Mouse (Mus musculus) spleen, adult 2 months (tissue): ENCODE results near the gene Klhl5. TPM values are rescaled to one million over a fixed set of nuclear protein-coding genes. Genes with fewer than 3 reads are reported as not detected.

Experiments
- DNase-seq, 2 experiments: peaks; one replicate each; pipeline versions ENCODE4 v3.0.0 to v3.0.0-alpha.2; 2012 to 2021; ENCODE audit warnings: low spot score in 2 of 2, low read depth in 1 of 2
- H3K27ac ChIP-seq: fragments of 200-500 bp; 2 replicates; pipeline ENCODE4 v1.5.1; 2012; ENCODE audit warnings: low read length, inconsistent platforms; ENCODE audit not compliant: insufficient read depth
- H3K27me3 ChIP-seq: fragments of 200-500 bp; 2 replicates; pipeline ENCODE4 v1.6.1; 2012; ENCODE audit warnings: mild to moderate bottlenecking, moderate library complexity, low read length, inconsistent platforms; ENCODE audit not compliant: control insufficient read depth, insufficient read depth
- H3K36me3 ChIP-seq: fragments of 200-500 bp; 2 replicates; pipeline ENCODE4 v1.6.1; 2012; ENCODE audit warnings: mild to moderate bottlenecking, low read length, inconsistent platforms; ENCODE audit not compliant: control insufficient read depth, insufficient read depth
- H3K4me1 ChIP-seq: fragments of 200-500 bp; 2 replicates; pipeline ENCODE4 v1.6.1; 2011; ENCODE audit warnings: inconsistent platforms; ENCODE audit not compliant: control insufficient read depth, insufficient read depth, insufficient read length
- H3K4me3 ChIP-seq: fragments of 200-500 bp; 2 replicates; pipeline ENCODE4 v1.5.1; 2011; ENCODE audit warnings: mild to moderate bottlenecking, inconsistent platforms; ENCODE audit not compliant: insufficient read depth, insufficient read length; ENCODE audit errors: extremely low read depth
- CTCF ChIP-seq: fragments of 200-500 bp; IDR thresholded peaks from 2 replicates; pipeline ENCODE4 v1.5.1; 2011; ENCODE audit warnings: mild to moderate bottlenecking, inconsistent platforms; ENCODE audit not compliant: insufficient read depth, insufficient read length, insufficient replicate concordance; ENCODE audit errors: extremely low read depth
- POLR2A ChIP-seq: fragments of 200-500 bp; IDR thresholded peaks from 2 replicates; pipeline ENCODE4 v1.6.1; 2011; ENCODE audit warnings: low read depth, low read length, inconsistent platforms
- WGBS: fragments of 180-500 bp; shearing (Covaris S2); methylation state at CpG from one replicate; pipeline ENCODE4 v1.1.7; 2018; 5-methylcytosine and 5-hydroxymethylcytosine counted together
- polyA plus RNA-seq: library from polyadenylated mRNA; depleted of rRNA; stranded (reverse); fragments of >200 nt; gene quantifications from 2 replicates; pipeline ENCODE4 v1.2.3, GENCODE M21; 2012

Gene Klhl5
- polyA plus RNA-seq, 1 experiment = 15.1 TPM

DNA sequence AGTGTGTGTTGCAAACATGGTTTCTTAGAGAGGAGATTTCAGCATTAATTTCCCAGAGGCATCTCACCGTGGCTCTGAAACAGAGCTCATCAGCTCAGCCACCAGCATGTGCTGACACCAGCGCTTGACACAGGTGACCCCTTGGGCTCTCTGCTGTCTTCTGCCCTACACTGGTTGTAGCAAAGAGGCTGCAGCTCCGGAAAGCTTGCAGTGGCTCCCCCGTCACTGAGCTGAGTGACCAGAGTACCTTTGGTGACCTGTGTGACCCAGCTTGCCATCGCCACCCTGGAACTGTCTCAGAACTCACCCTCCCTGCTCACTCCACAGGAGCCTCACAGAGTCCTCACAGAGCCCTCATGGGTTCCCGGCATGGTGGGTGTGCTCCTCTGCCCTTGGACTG lies 34.9 kb downstream of the Klhl5 start:
- no peak overlapping the region for H3K4me3 ChIP-seq
- no peak overlapping the region for H3K27ac ChIP-seq
- DNase-seq = no peak
- peaks cover 12% of the 10 kb centered on the region for H3K36me3 ChIP-seq
- no peaks in the 10 kb centered on the region for H3K4me1 ChIP-seq
- TF ChIP-seq POLR2A = no peak
- TF ChIP-seq CTCF = no peak
- WGBS = 96% methylated on average over 6 of the region's 6 CpGs
- H3K27me3 ChIP-seq = no peaks in the 10 kb centered on the region

DNA sequence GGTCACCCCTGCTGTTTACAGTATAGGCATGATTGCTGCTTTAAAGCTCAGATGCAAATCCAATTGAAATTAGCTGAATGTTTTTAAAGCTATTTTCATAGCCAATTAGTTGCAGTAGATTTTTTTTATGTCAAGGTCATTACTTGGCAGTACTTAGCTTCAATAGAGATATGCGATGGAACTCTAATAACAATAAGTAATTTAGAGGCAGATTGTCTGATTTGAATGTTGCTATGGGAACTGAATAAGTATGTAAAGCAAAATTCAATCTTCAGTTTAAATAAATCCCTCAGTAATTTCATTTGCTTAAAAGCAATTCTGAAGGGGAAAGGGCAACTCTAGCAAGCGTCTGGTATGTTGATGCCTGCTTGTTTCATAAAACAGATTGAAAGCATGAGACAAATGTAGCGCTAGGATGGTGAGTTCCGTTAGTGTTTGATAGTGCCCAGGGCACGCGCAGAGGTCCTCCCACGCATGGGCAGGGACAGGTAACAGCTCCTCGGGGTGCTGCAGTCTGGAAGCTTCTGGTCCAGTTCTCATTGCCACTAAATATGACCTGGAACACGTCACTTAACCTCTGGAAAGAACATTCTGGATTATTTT lies 38.3 kb downstream of the Klhl5 start:
- WGBS = 94% methylated on average over 9 of the region's 9 CpGs
- Histone ChIP-seq H3K27me3 (no peaks in the 10 kb centered on the region), H3K36me3 (peaks cover 23% of the 10 kb centered on the region), H3K27ac (no peak overlapping the region), H3K4me1 (no peaks in the 10 kb centered on the region), H3K4me3 (no peak overlapping the region)
- TF ChIP-seq CTCF = no peak
- no peak for TF ChIP-seq POLR2A
- DNase-seq = no peak

DNA sequence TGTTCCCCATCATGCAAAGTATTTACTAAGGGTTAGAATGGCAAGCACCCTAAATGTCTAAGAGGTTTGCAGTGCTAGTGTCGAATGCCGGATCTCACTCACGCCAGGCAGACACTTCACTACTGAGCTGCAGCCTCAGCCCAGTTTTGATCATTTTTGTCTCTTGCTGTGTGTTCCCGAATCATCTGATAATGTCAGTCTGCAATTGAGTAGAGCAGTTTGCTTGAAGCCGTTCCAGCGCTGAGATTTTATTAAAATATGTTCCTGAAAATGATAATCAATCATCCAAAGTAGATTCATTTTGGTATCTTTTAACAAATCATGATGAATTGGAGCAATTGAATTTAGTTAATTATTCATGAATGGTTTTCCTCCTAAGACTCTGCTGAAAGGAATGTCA lies 39.4 kb downstream of the Klhl5 start:
- 93% methylated on average over 6 of the region's 6 CpGs for WGBS
- H3K36me3 ChIP-seq = peaks cover 20% of the 10 kb centered on the region
- TF ChIP-seq POLR2A = no peak
- TF ChIP-seq CTCF = no peak
- H3K4me1 ChIP-seq = no peaks in the 10 kb centered on the region
- no peak overlapping the region for H3K4me3 ChIP-seq
- DNase-seq = no peak
- no peak overlapping the region for H3K27ac ChIP-seq
- H3K27me3 ChIP-seq = no peaks in the 10 kb centered on the region

DNA sequence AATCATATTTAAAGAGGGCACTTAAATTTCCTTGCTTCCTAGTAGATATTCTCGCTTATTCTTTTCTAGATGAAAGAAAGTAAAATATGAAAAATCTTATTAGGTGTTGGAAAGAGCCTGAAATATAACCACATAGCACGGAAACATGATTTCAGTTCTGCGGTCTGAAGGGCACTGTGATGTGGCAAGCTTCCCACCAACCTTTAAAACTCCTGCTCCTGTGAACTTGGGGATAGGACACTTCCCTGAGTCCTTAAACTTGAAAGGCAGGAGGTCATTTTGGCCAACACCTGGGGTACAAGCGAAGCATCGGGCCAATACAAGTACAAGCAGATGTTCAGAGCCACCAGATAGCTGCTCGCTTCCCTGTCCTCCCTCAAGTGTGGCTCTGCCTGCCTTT lies 42.4 kb downstream of the Klhl5 start:
- H3K4me3 ChIP-seq = no peak overlapping the region
- H3K36me3 ChIP-seq = peaks cover 15% of the 10 kb centered on the region
- H3K4me1 ChIP-seq = no peaks in the 10 kb centered on the region
- WGBS = 95% methylated on average over 6 of the region's 6 CpGs
- TF ChIP-seq CTCF (no peak), POLR2A (no peak)
- no peaks in the 10 kb centered on the region for H3K27me3 ChIP-seq
- H3K27ac ChIP-seq = no peak overlapping the region
- no peak for DNase-seq

DNA sequence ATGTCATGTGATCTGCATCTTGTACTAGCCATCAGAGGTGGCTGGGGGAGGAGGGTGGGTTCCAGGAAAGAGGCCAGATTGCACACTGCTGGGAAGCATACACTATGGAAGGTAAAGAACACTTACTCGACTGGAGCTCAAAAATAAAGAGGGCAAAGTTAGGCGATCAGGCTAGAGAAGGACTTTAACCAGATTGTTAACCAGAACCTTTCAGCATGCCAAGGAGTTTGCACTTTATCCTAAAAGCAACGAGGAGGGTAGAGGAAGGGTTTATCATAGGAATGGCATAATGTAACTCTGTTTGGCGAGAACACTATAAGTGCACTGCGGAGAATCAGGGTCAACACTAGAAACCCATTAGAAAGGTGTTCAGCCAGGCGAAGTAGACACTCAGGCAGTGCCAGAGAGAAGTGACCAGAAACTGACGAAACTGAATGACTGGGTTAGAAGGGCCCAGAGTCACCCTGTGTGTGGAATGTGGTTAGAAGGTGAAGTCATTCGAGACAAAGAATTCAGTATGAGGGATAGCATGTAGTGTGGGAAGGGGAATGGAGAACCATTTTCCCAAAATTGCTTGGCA lies 43.1 kb downstream of the Klhl5 start:
- Histone ChIP-seq H3K27ac (no peak overlapping the region), H3K36me3 (peaks cover 15% of the 10 kb centered on the region), H3K27me3 (no peaks in the 10 kb centered on the region), H3K4me3 (no peak overlapping the region), H3K4me1 (no peaks in the 10 kb centered on the region)
- DNase-seq = no peak
- WGBS = 88% methylated on average over 8 of the region's 8 CpGs
- no peak for TF ChIP-seq CTCF
- TF ChIP-seq POLR2A = no peak

DNA sequence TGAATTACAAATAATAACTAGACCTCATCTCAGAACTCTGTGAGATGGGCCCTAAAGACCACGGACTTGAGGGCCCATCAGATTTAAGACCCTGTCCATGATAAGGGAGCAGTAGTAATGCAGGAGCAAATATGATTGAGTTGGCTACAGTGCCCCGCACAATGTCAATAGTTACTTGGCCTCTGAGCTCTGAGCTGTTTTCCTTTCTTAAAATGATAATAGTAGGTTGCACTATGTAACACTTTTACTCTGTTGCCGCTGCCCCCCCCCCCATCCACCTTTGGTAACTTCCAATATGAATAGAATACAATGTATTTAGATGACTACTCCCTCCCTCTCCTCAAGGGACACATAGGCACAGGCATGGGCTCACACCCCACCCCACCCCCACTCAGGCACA lies 43.9 kb downstream of the Klhl5 start:
- TF ChIP-seq POLR2A = no peak
- no peak overlapping the region for H3K27ac ChIP-seq
- no peaks in the 10 kb centered on the region for H3K4me1 ChIP-seq
- peaks cover 13% of the 10 kb centered on the region for H3K36me3 ChIP-seq
- no peaks in the 10 kb centered on the region for H3K27me3 ChIP-seq
- 95% methylated on average over 3 of the region's 3 CpGs for WGBS
- DNase-seq = no peak
- no peak overlapping the region for H3K4me3 ChIP-seq

DNA sequence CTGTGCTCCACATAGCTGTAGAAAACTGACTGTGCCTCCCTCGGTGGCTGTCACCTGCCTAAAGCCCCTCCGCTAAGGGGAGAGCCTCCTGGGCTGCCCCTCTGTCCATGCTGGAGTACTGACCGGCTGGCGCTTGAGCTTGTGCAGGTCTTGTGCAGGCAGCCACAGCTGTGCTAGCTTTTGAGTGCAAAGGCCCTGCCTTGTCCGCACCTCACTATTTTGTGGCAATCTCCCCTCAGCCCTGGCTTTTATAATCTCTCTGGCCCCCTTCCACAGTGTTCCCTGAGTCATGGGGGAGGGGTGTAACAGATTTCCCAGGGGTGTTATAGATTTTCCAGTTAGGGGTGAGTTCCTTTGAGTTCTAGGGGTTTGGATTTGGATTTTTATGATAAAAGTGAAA lies 44.4 kb downstream of the Klhl5 start:
- H3K4me3 ChIP-seq = no peak overlapping the region
- H3K27ac ChIP-seq = no peak overlapping the region
- no peak for TF ChIP-seq CTCF
- no peak for TF ChIP-seq POLR2A
- H3K36me3 ChIP-seq = peaks cover 13% of the 10 kb centered on the region
- DNase-seq = no peak
- no peaks in the 10 kb centered on the region for H3K4me1 ChIP-seq
- no peaks in the 10 kb centered on the region for H3K27me3 ChIP-seq
- 92% methylated on average over 5 of the region's 5 CpGs for WGBS
